Mouse (Mus musculus): ENCODE data around the gene Spon1.

- TF ChIP-seq CTCF (IDR thresholded peaks at IDR 0.05; ENCODE audit: low read depth, low read length), result no peak
- TF ChIP-seq EP300 (IDR thresholded peaks at IDR 0.05; ENCODE audit: insufficient read depth, low read depth, low read length), result no peak
These were observed 137.5 kb downstream of the Spon1 start for GRCm38 (mm10) chr7:113903127-113903827.

Measured in ES-Bruce4 (cell line).